Mouse (Mus musculus) intestine, postnatal 0 days (tissue): Measurements from ENCODE around the gene Pcsk7. TPM values are rescaled to one million over a fixed set of nuclear protein-coding genes. Genes with fewer than 3 reads are reported as not detected.

Experiments used
- ATAC-seq: fragments of 200-750 bp; cut with Nextera tagmentation; 2 replicates; pipeline ENCODE4 v1.8.0; 2017; ENCODE audit warnings: mild to moderate bottlenecking, moderate TSS enrichment, moderate library complexity
- H3K27ac ChIP-seq: fragments of 300-500 bp; sonication (generic); 2 replicates; pipeline ENCODE4 v1.5.1; 2014; ENCODE audit warnings: mild to moderate bottlenecking, low read depth, low read length, moderate library complexity
- H3K27me3 ChIP-seq: fragments of 300-500 bp; sonication (generic); replicated peaks from 2 replicates; pipeline ENCODE4 v1.6.1; 2014; ENCODE audit warnings: low read length, mixed read lengths; ENCODE audit not compliant: control insufficient read depth, insufficient read depth
- H3K36me3 ChIP-seq: fragments of 300-500 bp; sonication (generic); 2 replicates; pipeline ENCODE4 v1.6.1; 2014; ENCODE audit warnings: mild to moderate bottlenecking, moderate library complexity; ENCODE audit not compliant: control insufficient read depth, insufficient read depth
- H3K4me1 ChIP-seq: fragments of 300-500 bp; sonication (generic); replicated peaks from 2 replicates; pipeline ENCODE4 v1.6.1; 2014; ENCODE audit warnings: antibody characterized with exemption, low read length, mixed read lengths; ENCODE audit not compliant: control insufficient read depth, insufficient read depth
- H3K4me2 ChIP-seq: fragments of 300-500 bp; sonication (generic); replicated peaks from 2 replicates; pipeline ENCODE4 v1.6.1; 2014; ENCODE audit warnings: low read depth, mild to moderate bottlenecking, moderate library complexity
- H3K4me3 ChIP-seq: fragments of 300-500 bp; sonication (generic); 2 replicates; pipeline ENCODE4 v1.5.1; 2014; ENCODE audit warnings: low read depth, low read length
- H3K9ac ChIP-seq: fragments of 300-500 bp; sonication (generic); 2 replicates; pipeline ENCODE4 v1.6.1; 2014; ENCODE audit warnings: mild to moderate bottlenecking, low read depth, low read length
- H3K9me3 ChIP-seq: fragments of 300-500 bp; sonication (generic); 2 replicates; pipeline ENCODE4 v1.6.1; 2016; ENCODE audit warnings: mixed run types; ENCODE audit not compliant: control insufficient read depth
- CTCF ChIP-seq: sonication (generic); IDR thresholded peaks from 2 replicates; pipeline ENCODE4 v1.5.1; 2016; ENCODE audit warnings: low read depth, mild to moderate bottlenecking, control low read depth, antibody characterized with exemption, moderate library complexity
- whole genome bisulfite sequencing: fragments of 180-500 bp; shearing (Covaris S2); extraction: QIAGEN DNeasy Blood & Tissue Kit; methylation state at CpG from one replicate; pipeline ENCODE4 v1.1.7; 2014; 5-methylcytosine and 5-hydroxymethylcytosine counted together
- polyA plus RNA-seq: library from polyadenylated mRNA; unstranded; fragments of >200 nt; fragmentation: Nextera tagmentation; extraction: Ambion mirVana; gene quantifications from 2 replicates; pipeline ENCODE4 v1.2.1, GENCODE M21; 2015

Gene Pcsk7
- polyA plus RNA-seq, 1 experiment from 2014 or later, result 16.9 TPM

GRCm38 (mm10) chr9:45935628-45936210, 29.4 kb downstream of the Pcsk7 start, which contains the start of gene Tagln:
Gene Tagln, minus strand, starts transcription at chr9:45936058.
- no peak for TF ChIP-seq CTCF
- Histone ChIP-seq H3K4me2 (peak within 1 kb of the TSS; percentile 46), H3K4me1 (no peaks in the 10 kb centered on the region), H3K27ac (peak within 1 kb of the TSS; percentile 57), H3K9me3 (no peaks in the 10 kb centered on the region), H3K4me3 (peak within 1 kb of the TSS; percentile 17), H3K27me3 (no peaks in the 10 kb centered on the region), H3K9ac (peak within 1 kb of the TSS; percentile 31; the same call in 1 of the 2 replicates), H3K36me3 (peaks cover 24% of the 10 kb centered on the region)
- 11% methylated on average over 21 of the region's 21 CpGs for WGBS
- peak; percentile 16; the same call in 1 of the 2 replicates for ATAC-seq

GRCm38 (mm10) chr9:45936883-45937282, 30.6 kb downstream of the Pcsk7 start:
- peaks cover 26% of the 10 kb centered on the region for H3K36me3 ChIP-seq
- 0 out of 2 replicates have a peak overlapping the region, but pooled peaks have one; percentile 46 for H3K27ac ChIP-seq
- no peak overlapping the region for H3K4me2 ChIP-seq
- WGBS, result 17% methylated on average over 3 of the region's 3 CpGs
- H3K27me3 ChIP-seq, result no peaks in the 10 kb centered on the region
- no peak overlapping the region for H3K9ac ChIP-seq
- no peaks in the 10 kb centered on the region for H3K9me3 ChIP-seq
- H3K4me1 ChIP-seq, result no peaks in the 10 kb centered on the region
- no peak overlapping the region for H3K4me3 ChIP-seq
- peak; percentile 55 for ATAC-seq
- TF ChIP-seq CTCF, result peak; percentile 95

- no peaks in the 10 kb centered on the region for H3K27me3 ChIP-seq
- no peaks in the 10 kb centered on the region for H3K9me3 ChIP-seq
- no peak overlapping the region for H3K4me2 ChIP-seq
- no peak for TF ChIP-seq CTCF
- no peaks in the 10 kb centered on the region for H3K4me1 ChIP-seq
- 90% methylated on average over 8 of the region's 8 CpGs for WGBS
- H3K36me3 ChIP-seq, result peaks cover 38% of the 10 kb centered on the region
- H3K27ac ChIP-seq, result no peak overlapping the region
- H3K9ac ChIP-seq, result no peak overlapping the region
- ATAC-seq, result no peak
- H3K4me3 ChIP-seq, result no peak overlapping the region
Observed at GRCm38 (mm10) chr9:45938088-45938487, 31.8 kb downstream of the Pcsk7 start.

- Histone ChIP-seq H3K4me2 (no peak overlapping the region), H3K27me3 (no peaks in the 10 kb centered on the region), H3K36me3 (peaks cover 48% of the 10 kb centered on the region), H3K27ac (no peak overlapping the region), H3K9ac (no peak overlapping the region), H3K4me3 (no peak overlapping the region), H3K4me1 (no peaks in the 10 kb centered on the region), H3K9me3 (no peaks in the 10 kb centered on the region)
- 87% methylated on average over 15 of the region's 15 CpGs for WGBS
- ATAC-seq, result no peak
- TF ChIP-seq CTCF, result no peak
Observed at GRCm38 (mm10) chr9:45938952-45939637, 32.8 kb downstream of the Pcsk7 start.

- H3K36me3 ChIP-seq, result peaks cover 55% of the 10 kb centered on the region
- no peaks in the 10 kb centered on the region for H3K4me1 ChIP-seq
- no peaks in the 10 kb centered on the region for H3K9me3 ChIP-seq
- no peak for ATAC-seq
- no peaks in the 10 kb centered on the region for H3K27me3 ChIP-seq
- no peak overlapping the region for H3K4me3 ChIP-seq
- TF ChIP-seq CTCF, result no peak
- no peak overlapping the region for H3K27ac ChIP-seq
- H3K9ac ChIP-seq, result no peak overlapping the region
- WGBS, result 89% methylated on average over 6 of the region's 6 CpGs
- H3K4me2 ChIP-seq, result no peak overlapping the region
Observed at GRCm38 (mm10) chr9:45939794-45940193, 33.5 kb downstream of the Pcsk7 start.

GRCm38 (mm10) chr9:45941329-45941888, 35.1 kb downstream of the Pcsk7 start:
- no peak overlapping the region for H3K27ac ChIP-seq
- H3K4me1 ChIP-seq, result no peaks in the 10 kb centered on the region
- peak; percentile 55 for TF ChIP-seq CTCF
- WGBS, result 59% methylated on average over 18 of the region's 18 CpGs
- no peaks in the 10 kb centered on the region for H3K27me3 ChIP-seq
- H3K4me2 ChIP-seq, result no peak overlapping the region
- peaks cover 71% of the 10 kb centered on the region for H3K36me3 ChIP-seq
- H3K9me3 ChIP-seq, result no peaks in the 10 kb centered on the region
- no peak for ATAC-seq
- no peak overlapping the region for H3K4me3 ChIP-seq
- no peak overlapping the region for H3K9ac ChIP-seq
